Mouse (Mus musculus) regulatory T cell (primary cell): ENCODE results near the gene Mxd1.

Source experiments
- in situ Hi-C: fragments of 300-600 bp; cut with MboI, MseI; formaldehyde crosslinking; loops from one replicate; pipeline ENCODE4 v1.15.1; 2025; ENCODE audit warnings: high pct_unique_total_duplicates

Gene Mxd1

GRCm38 (mm10) chr6:86605260-86605659 lies 63.7 kb downstream of the Mxd1 start:
- in situ Hi-C loops, result no loop called here

- in situ Hi-C loops, result no loop called here
Measured at GRCm38 (mm10) chr6:86599951-86600414, 69.0 kb downstream of the Mxd1 start.

- in situ Hi-C loops, result no loop called here
Measured at GRCm38 (mm10) chr6:86599197-86599596, 69.8 kb downstream of the Mxd1 start.

GRCm38 (mm10) chr6:86598742-86599193 lies 70.2 kb downstream of the Mxd1 start:
- in situ Hi-C loops, result no loop called here
